Mouse (Mus musculus) intestine, embryonic 14.5 days (tissue): ENCODE results near the gene C130032M10Rik. TPM values are rescaled to one million over a fixed set of nuclear protein-coding genes. Genes with fewer than 3 reads are reported as not detected.
A peak's percentile ranks its signal among the peaks of the same experiment; 100 is the strongest.

Experiments
- ATAC-seq: fragments of 200-750 bp; cut with Nextera tagmentation; replicated peaks from 2 replicates; pipeline ENCODE4 v1.8.0; 2017; ENCODE audit warnings: low read depth, moderate number of reproducible peaks, moderate TSS enrichment, moderate library complexity; ENCODE audit not compliant: low FRiP score, low TSS enrichment
- DNase-seq: peaks from one replicate; pipeline ENCODE4 v3.0.0-alpha.2; 2018; ENCODE audit warnings: low spot score
- H3K27ac ChIP-seq: fragments of 300-500 bp; sonication (generic); 2 replicates; pipeline ENCODE4 v1.5.1; 2014; ENCODE audit warnings: low read depth, mild to moderate bottlenecking, control low read depth
- H3K27me3 ChIP-seq: fragments of 300-500 bp; sonication (generic); replicated peaks from 2 replicates; pipeline ENCODE4 v1.6.1; 2014; ENCODE audit warnings: low read length, control low read depth; ENCODE audit not compliant: control insufficient read depth, insufficient read depth
- H3K36me3 ChIP-seq: fragments of 300-500 bp; sonication (generic); 2 replicates; pipeline ENCODE4 v1.6.1; 2014; ENCODE audit warnings: low read length, control low read depth; ENCODE audit not compliant: control insufficient read depth, insufficient read depth
- H3K4me1 ChIP-seq: fragments of 300-500 bp; sonication (generic); replicated peaks from 2 replicates; pipeline ENCODE4 v1.6.1; 2014; ENCODE audit warnings: low read length, control low read depth, mixed read lengths; ENCODE audit not compliant: control insufficient read depth, insufficient read depth
- H3K4me2 ChIP-seq: fragments of 300-500 bp; sonication (generic); 2 replicates; pipeline ENCODE4 v1.6.1; 2014; ENCODE audit warnings: low read length
- H3K4me3 ChIP-seq: fragments of 300-500 bp; sonication (generic); 2 replicates; pipeline ENCODE4 v1.5.1; 2014; ENCODE audit warnings: low read depth, low read length, control low read depth, mixed read lengths
- H3K9ac ChIP-seq: fragments of 300-500 bp; sonication (generic); 2 replicates; pipeline ENCODE4 v1.6.1; 2014; ENCODE audit warnings: mild to moderate bottlenecking, low read length
- H3K9me3 ChIP-seq: fragments of 300-500 bp; sonication (generic); 2 replicates; pipeline ENCODE4 v1.6.1; 2016; ENCODE audit warnings: low read length, control low read depth; ENCODE audit not compliant: control insufficient read depth
- WGBS: fragments of 180-500 bp; shearing (Covaris S2); extraction: QIAGEN DNeasy Blood & Tissue Kit; methylation state at CpG from one replicate; pipeline ENCODE4 v1.1.7; 2014; 5-methylcytosine and 5-hydroxymethylcytosine counted together
- polyA plus RNA-seq: library from polyadenylated mRNA; unstranded; fragments of >200 nt; fragmentation: Nextera tagmentation; extraction: Ambion mirVana; gene quantifications from 2 replicates; pipeline ENCODE4 v1.2.1, GENCODE M21; 2014

C130032M10Rik gene
- polyA plus RNA-seq, 1 experiment from 2014 or later: not detected

DNA sequence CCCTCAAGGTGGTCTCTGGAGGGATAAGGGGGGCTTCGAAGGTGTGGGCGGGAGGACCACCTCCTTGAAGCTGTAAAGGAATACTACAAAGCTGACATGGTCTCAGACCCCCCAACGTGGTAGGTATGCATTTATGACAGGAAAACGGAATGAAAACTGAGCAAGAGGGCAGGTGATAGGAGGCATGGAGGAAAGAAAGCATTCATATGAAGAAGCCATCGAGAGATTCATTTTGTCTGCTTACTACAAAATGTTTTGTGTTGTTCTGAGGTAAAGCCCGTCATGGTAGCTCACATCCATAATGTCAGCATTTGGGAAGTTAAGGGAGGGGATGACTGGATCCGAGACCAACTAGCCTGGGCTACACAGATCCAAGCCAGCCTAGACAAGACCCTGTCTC lies 44.6 kb downstream of the C130032M10Rik start:
- Histone ChIP-seq H3K4me1 (no peaks in the 10 kb centered on the region), H3K9ac (peak overlapping the region; percentile 66), H3K36me3 (no peaks in the 10 kb centered on the region), H3K27me3 (peaks cover 50% of the 10 kb centered on the region), H3K4me3 (peak overlapping the region; percentile 65), H3K27ac (no peak overlapping the region), H3K4me2 (peak overlapping the region; percentile 76), H3K9me3 (no peaks in the 10 kb centered on the region)
- 24% methylated on average over 7 of the region's 7 CpGs for WGBS
- ATAC-seq (no peak), DNase-seq (peak; percentile 56)

DNA sequence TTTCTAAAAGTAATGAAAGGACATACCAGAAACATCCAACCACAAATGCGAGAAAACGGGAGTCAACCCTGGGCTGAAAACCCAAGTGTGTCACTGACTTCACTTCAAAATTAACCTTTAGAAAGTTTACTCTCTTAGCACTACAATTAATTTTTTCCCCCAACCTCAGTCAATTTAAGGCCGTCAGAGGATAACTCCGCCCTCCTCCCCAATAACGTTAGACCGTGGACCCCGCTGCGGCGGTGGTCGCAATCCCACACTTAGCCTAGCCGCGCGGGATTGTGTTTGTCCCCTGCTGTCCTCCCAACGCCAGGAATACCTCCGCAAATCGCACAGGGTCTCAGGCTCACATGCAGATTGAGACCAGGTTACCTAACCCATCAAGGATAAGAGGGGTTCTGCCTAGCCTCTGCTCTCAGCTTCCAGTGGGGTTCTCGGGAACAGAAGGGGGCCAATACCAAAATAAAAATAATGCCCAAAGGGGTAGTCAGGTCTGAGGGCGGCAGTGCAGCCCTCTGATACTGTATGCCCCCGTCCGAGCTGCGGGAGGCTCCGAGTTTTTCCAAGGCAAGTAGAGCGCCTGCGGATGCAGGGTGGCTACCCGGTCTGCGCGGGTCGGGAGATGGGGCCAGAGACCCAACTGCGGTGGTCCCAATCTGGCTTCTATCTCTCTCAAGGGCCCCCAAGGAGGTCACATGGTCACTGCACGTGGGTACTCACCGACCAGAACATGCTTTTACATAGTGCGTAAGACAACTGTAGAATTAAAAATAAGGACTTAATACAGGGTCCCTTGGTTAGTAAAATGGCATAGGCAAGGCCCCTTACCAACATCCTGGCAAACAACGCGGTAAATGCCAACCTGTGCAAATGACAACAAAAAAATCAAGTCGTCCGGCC lies 45.5 kb downstream of the C130032M10Rik start:
- 2% methylated on average over 36 of the region's 36 CpGs for WGBS
- H3K4me2 ChIP-seq: peak overlapping the region; percentile 76
- H3K9ac ChIP-seq: peak overlapping the region; percentile 66
- H3K36me3 ChIP-seq: no peaks in the 10 kb centered on the region
- no peak overlapping the region for H3K27ac ChIP-seq
- peak overlapping the region; percentile 65 for H3K4me3 ChIP-seq
- no peaks in the 10 kb centered on the region for H3K4me1 ChIP-seq
- DNase-seq (peak; percentile 70), ATAC-seq (no peak)
- H3K9me3 ChIP-seq: no peaks in the 10 kb centered on the region
- H3K27me3 ChIP-seq: peaks cover 50% of the 10 kb centered on the region

DNA sequence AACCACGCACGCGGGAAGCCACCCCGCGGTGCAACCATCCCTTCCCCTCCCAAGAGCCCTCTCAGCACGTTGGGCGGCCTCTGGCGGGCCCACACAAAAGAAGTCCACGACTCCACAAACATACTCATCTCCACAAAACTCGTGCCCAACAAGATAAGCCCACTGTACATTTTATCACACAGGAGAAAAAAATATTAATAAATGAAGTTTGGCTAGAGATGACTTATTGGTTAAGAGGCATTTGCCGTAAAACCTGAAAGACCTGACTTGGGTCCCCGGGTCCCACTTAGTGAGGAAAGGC lies 46.1 kb downstream of the C130032M10Rik start:
- peaks cover 50% of the 10 kb centered on the region for H3K27me3 ChIP-seq
- peak overlapping the region; percentile 65 for H3K4me3 ChIP-seq
- H3K9ac ChIP-seq: peak overlapping the region; percentile 66
- H3K36me3 ChIP-seq: no peaks in the 10 kb centered on the region
- no peaks in the 10 kb centered on the region for H3K9me3 ChIP-seq
- peak overlapping the region; percentile 76 for H3K4me2 ChIP-seq
- H3K4me1 ChIP-seq: no peaks in the 10 kb centered on the region
- under 1% methylated on average over 12 of the region's 12 CpGs for WGBS
- DNase-seq (peak; percentile 64), ATAC-seq (no peak)
- no peak overlapping the region for H3K27ac ChIP-seq

DNA sequence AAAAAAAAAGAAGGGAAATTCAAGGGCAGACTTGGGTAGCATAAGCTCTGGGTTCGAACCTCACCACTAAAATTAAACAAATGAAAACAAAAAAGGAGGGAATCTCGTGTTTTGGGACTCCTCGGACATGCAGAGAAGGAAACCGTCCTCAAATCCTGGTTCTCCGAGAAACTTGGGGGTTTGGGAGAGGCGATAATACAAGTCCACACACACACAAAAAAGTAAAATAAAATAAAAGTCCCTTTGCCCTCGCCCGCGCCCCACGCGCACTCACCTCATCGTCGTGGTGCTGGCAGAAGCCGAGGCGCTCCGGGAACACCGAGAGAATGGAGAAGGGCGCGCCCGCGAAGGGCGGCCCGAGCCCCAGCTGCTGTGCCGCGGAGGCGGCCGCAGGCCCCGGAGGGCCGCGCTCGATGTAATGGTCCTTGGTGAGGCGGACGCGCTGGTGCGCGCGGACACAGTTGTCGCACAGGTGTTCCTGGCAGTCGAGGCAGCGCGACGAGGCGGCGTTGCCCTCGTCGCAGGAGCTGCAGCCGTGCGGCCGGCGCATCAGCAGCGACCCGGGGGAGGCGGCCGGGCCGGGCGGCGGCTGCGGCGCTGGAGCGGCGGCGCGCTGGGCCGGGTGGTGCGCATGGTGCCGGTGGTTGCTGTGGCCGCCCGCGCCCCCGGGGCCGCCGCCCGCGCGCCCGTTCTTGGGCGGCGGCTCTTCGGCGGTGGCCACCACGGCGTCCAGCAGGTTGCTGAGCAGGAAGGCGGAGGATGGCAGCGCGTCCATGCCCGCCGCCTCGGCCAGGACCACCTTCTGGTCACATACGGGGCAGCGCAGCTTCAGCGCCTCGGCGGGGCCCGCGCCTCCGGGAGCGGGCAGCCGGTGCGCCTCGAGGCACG lies 46.8 kb downstream of the C130032M10Rik start:
- DNase-seq (peak; percentile 67), ATAC-seq (no peak)
- Histone ChIP-seq H3K36me3 (no peaks in the 10 kb centered on the region), H3K9ac (peak overlapping the region; percentile 66), H3K9me3 (no peaks in the 10 kb centered on the region), H3K4me1 (no peaks in the 10 kb centered on the region), H3K4me2 (peak overlapping the region; percentile 76), H3K27me3 (peaks cover 50% of the 10 kb centered on the region), H3K27ac (peak overlapping the region; percentile 93), H3K4me3 (peak overlapping the region; percentile 65)
- WGBS: under 1% methylated on average over 90 of the region's 101 CpGs

DNA sequence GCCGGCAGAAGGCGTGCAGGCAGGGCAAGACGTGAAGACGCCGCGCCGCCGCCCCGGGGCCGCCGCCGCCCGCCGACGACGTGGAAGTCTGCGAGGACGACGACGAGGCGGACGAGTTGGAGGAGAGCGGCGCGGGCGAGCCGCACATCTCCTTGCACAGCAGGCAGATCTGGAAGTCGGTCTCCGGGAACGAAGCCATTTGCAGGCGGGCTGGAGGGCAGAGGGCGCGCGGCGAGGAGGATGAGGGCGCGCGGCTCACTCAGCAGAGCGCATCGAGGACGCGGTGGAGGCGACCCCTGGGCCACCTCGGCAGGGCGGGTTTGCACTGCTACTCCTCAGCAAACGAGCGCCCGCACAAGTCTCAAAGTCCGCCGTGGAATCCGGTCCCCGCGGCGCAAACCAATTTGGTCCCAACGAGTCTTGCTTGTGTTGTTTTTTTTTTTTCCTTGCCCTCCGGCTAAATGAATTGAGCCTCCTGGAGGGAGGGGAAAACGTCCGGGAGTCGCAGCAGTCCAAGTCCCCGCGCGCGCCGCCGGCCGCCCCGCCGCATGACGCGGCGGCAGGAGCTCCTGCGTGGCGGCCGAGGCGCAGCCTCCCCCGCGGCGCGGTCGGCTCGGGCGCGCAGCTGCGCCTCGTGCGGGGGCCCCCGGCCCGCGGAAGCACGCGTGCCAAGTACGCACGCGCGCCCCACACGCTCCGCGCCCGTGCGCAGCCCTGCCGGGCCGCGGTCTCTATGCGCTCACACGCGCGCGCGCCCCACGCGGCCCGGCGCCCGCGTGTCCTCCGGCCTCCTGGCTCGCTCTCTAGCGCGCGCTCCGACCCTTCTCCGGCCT lies 47.6 kb downstream of the C130032M10Rik start:
- no peaks in the 10 kb centered on the region for H3K36me3 ChIP-seq
- H3K27ac ChIP-seq: peak overlapping the region; percentile 93
- H3K4me3 ChIP-seq: peak overlapping the region; percentile 65
- under 1% methylated on average over 104 of the region's 122 CpGs for WGBS
- H3K4me2 ChIP-seq: peak overlapping the region; percentile 76
- H3K4me1 ChIP-seq: no peaks in the 10 kb centered on the region
- peak overlapping the region; percentile 66 for H3K9ac ChIP-seq
- DNase-seq (peak; percentile 80), ATAC-seq (peak; percentile 14; the same call in 1 of the 2 replicates)
- no peaks in the 10 kb centered on the region for H3K9me3 ChIP-seq
- peaks cover 50% of the 10 kb centered on the region for H3K27me3 ChIP-seq

DNA sequence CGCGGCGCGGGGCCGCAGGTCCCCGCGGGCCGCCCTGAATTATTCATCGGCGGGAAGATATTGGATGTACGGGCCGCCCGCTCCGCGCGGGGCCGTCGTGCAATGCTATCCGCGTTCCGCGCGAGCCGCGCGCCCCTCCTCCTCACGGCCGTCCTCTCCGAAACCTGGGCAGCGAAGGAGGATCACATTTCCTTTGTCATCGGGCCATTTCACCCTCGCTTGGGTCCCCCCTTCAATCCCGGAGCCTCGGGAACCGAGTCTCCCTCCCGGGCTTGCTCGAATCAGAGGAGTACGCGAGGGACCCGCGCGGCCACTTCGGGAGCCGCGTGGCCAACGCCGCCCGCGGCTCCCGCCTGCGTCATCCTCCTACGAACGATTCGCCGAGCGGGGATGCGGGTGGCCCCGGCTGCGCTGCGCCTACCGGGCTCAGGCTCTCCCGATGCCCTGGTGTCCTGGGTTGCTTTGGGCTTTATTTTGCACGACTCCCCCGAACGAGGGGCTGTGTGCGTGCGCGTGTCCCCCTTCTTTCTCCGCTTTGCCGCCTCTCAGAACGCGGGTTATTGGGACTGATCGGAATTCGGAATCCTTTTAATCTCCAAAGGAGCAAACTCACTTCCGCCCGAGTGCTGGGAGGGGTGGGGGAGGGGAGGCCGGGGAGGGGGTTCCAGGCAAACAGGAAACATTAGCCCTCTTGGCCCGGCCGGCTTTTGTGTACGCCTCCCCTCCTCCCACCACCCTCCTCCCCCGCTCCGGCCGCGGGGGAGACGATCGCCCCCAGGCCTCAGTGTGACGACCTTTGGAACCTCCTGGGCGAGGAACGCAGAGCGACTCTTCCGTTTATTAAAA lies 48.5 kb downstream of the C130032M10Rik start, which contains the start of gene Trim71:
TSS of gene Trim71 (minus strand) at position 609 of the 846 bp plus-strand sequence.
- peaks cover 47% of the 10 kb centered on the region for H3K27me3 ChIP-seq
- ATAC-seq (peak; percentile 75), DNase-seq (peak; percentile 86)
- H3K4me3 ChIP-seq: peak within 1 kb of the TSS; percentile 65
- H3K4me1 ChIP-seq: no peaks in the 10 kb centered on the region
- no peaks in the 10 kb centered on the region for H3K9me3 ChIP-seq
- under 1% methylated on average over 90 of the region's 91 CpGs for whole genome bisulfite sequencing
- H3K9ac ChIP-seq: peak within 1 kb of the TSS; percentile 66
- peak within 1 kb of the TSS; percentile 76 for H3K4me2 ChIP-seq
- no peaks in the 10 kb centered on the region for H3K36me3 ChIP-seq
- peak within 1 kb of the TSS; percentile 93 for H3K27ac ChIP-seq

DNA sequence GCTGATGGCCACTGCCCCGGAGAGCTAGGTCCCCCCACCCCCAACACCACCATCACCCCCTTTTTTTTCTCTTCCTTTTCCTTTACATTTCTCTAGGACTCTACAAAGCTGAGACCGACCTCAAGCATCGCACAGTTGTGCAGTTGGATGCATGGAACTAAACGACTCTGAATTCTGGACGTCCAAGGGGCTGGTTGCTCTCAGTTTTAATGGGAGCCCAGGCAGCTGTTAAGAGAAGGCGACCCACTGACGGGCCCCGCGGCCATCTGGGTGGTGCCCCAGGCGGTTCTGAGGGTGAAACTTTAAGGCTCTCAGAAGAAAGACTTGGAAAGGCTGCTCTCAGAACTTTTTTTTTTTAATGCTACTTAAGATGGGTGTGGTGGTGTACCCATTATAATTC lies 49.2 kb downstream of the C130032M10Rik start:
- ATAC-seq (peak; percentile 27), DNase-seq (peak; percentile 74)
- Histone ChIP-seq H3K27me3 (peaks cover 44% of the 10 kb centered on the region), H3K4me3 (peak overlapping the region; percentile 65), H3K4me1 (no peaks in the 10 kb centered on the region), H3K9me3 (no peaks in the 10 kb centered on the region), H3K9ac (peak overlapping the region; percentile 66), H3K4me2 (peak overlapping the region; percentile 76), H3K27ac (peak overlapping the region; percentile 93), H3K36me3 (no peaks in the 10 kb centered on the region)
- WGBS: under 1% methylated on average over 10 of the region's 10 CpGs
